Mouse (Mus musculus) cortical plate, adult 2 months (tissue): ENCODE data around the gene Pou6f1. TPM values are rescaled to one million over a fixed set of nuclear protein-coding genes. Genes with fewer than 3 reads are reported as not detected.

ENCODE experiments used
- H3K27ac ChIP-seq: fragments of 200-500 bp; 2 replicates; pipeline ENCODE4 v1.5.1; 2012; ENCODE audit warnings: low read length, control low read depth, inconsistent platforms; ENCODE audit not compliant: insufficient read depth
- H3K4me1 ChIP-seq: fragments of 200-500 bp; 2 replicates; pipeline ENCODE4 v1.6.1; 2011; ENCODE audit warnings: low read length; ENCODE audit not compliant: control insufficient read depth, insufficient read depth
- H3K4me3 ChIP-seq: fragments of 200-500 bp; 2 replicates; pipeline ENCODE4 v1.5.1; 2011; ENCODE audit warnings: mild to moderate bottlenecking, low read length, control low read depth; ENCODE audit not compliant: insufficient read depth
- CTCF ChIP-seq: fragments of 200-500 bp; IDR thresholded peaks from 2 replicates; pipeline ENCODE4 v1.5.1; 2011; ENCODE audit warnings: mild to moderate bottlenecking, control low read depth, low read length; ENCODE audit not compliant: insufficient read depth; ENCODE audit errors: extremely low read depth
- POLR2A ChIP-seq: fragments of 200-500 bp; IDR thresholded peaks from 2 replicates; pipeline ENCODE4 v1.6.1; 2011; ENCODE audit warnings: mild to moderate bottlenecking, low read length, control low read depth; ENCODE audit not compliant: insufficient read depth; ENCODE audit errors: extremely low read depth
- polyA plus RNA-seq: library from polyadenylated mRNA; depleted of rRNA; stranded (reverse); fragments of >200 nt; gene quantifications from 2 replicates; pipeline ENCODE4 v1.2.3, GENCODE M21; 2012

The Pou6f1 gene
- polyA plus RNA-seq, 1 experiment: 120 TPM

DNA sequence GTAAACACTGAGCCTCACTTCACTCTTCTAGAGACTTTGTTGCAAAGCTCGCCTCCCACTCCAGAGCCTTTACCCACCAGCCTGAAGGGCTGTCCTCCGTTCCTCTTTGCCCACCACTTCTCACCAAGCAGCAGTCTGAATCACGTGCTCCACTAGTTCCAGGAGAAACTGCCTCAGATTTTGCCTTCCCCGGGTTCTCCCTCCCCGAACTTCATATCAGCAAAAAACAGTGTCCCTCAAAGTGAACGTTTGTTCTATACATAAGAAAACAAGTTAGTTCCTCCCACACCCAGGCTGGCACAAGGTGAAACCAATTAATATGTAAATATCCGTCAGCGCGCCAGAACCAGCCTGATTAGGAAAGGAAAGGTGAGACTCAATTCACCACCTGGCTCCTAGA is 35.5 kb upstream of the Pou6f1 start:
- Histone ChIP-seq H3K4me1 (peaks cover 2% of the 10 kb centered on the region; the same call in 1 of the 2 replicates), H3K4me3 (no peak overlapping the region), H3K27ac (no peak overlapping the region)
- TF ChIP-seq CTCF: no peak
- no peak for TF ChIP-seq POLR2A

GRCm38 (mm10) chr15:100633341-100633740 is 33.6 kb upstream of the Pou6f1 start:
- no peak for TF ChIP-seq POLR2A
- TF ChIP-seq CTCF: no peak
- no peak overlapping the region for H3K27ac ChIP-seq
- no peak overlapping the region for H3K4me3 ChIP-seq
- peaks cover 2% of the 10 kb centered on the region; the same call in 1 of the 2 replicates for H3K4me1 ChIP-seq

DNA sequence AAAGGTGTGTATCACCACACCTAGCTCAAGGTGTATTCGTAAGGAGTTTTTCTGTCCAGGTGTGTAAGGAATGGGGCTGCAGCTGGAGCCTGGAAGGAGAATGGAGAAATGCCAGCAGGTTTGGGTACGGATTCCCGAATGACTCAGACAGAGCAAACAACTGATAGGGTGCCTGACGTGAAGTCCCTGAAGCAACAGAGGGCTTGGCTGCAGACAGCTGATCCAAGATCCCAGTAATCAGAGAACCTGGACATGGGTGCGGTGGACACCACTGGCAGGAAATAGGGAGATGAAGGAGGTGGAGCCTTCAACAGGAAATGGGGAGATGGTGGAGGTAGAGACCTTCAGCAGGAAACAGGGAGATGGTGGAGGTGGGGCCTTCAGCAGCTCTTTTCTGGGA is 32.5 kb upstream of the Pou6f1 start:
- TF ChIP-seq POLR2A (no peak), CTCF (no peak)

GRCm38 (mm10) chr15:100631454-100632170 is 31.8 kb upstream of the Pou6f1 start:
- no peak overlapping the region for H3K27ac ChIP-seq
- no peak for TF ChIP-seq POLR2A
- no peak for TF ChIP-seq CTCF
- H3K4me3 ChIP-seq: no peak overlapping the region
- H3K4me1 ChIP-seq: no peaks in the 10 kb centered on the region

More for the DNA sequence above, 32.5 kb upstream of the Pou6f1 start:
- Histone ChIP-seq H3K27ac (no peak overlapping the region), H3K4me3 (no peak overlapping the region), H3K4me1 (peaks cover 2% of the 10 kb centered on the region; the same call in 1 of the 2 replicates)

GRCm38 (mm10) chr15:100630126-100630525 is 30.3 kb upstream of the Pou6f1 start:
- Histone ChIP-seq H3K4me3 (no peak overlapping the region), H3K4me1 (no peaks in the 10 kb centered on the region), H3K27ac (no peak overlapping the region)
- TF ChIP-seq CTCF: no peak
- TF ChIP-seq POLR2A: no peak

DNA sequence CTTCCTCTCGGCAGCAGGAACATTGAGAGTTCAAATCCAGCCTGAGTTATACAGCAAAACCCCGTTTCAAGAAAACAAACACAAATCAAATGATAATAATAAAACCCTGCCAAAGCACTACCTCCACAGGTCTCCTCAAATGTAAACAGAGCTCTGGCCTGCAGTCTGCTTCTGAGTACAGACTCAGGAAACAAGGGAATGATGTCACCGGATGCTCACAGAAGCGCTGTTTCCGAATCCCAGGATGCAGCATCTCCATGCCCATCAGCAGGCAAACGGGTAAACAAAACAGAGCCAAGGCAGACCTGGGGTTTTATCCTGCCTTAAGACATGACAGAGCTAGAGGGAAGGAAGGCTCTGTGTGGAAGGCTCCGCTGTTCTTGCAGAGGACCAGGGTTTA is 29.0 kb upstream of the Pou6f1 start:
- TF ChIP-seq POLR2A: no peak
- no peak for TF ChIP-seq CTCF
- no peaks in the 10 kb centered on the region for H3K4me1 ChIP-seq

DNA sequence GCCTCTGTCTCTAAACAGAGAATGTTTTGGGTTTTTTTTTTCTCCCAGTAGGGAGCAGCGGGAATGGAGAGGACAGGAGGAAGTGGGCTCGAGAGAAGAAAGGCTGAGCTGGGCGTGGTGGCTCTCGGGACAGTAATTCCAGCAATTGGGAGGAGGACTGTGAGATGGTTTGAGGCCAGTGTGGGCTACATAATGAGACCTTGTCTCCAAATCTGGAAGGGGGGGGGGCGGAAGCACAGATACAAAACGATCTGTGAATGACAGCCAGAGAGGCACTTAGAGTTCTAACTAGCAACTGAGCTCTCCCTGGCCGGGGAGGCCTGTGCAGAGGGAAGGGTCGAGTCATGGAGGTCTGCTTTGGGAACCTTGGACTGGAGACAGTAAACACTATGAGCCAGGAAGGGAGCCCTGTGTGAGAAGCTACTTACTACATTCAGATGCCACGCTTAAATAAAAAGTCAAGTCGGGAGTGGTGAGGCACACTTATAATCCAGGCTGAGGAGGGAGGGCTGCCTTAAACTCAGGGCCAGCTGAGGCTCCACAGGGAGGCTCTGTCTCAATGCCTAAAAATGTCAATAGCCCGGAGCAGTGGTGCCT is 28.1 kb upstream of the Pou6f1 start:
- Histone ChIP-seq H3K4me1 (no peaks in the 10 kb centered on the region), H3K27ac (no peak overlapping the region), H3K4me3 (no peak overlapping the region)
- TF ChIP-seq CTCF (no peak), POLR2A (no peak)

More for the DNA sequence above, 29.0 kb upstream of the Pou6f1 start:
- Histone ChIP-seq H3K27ac (no peak overlapping the region), H3K4me3 (no peak overlapping the region)

DNA sequence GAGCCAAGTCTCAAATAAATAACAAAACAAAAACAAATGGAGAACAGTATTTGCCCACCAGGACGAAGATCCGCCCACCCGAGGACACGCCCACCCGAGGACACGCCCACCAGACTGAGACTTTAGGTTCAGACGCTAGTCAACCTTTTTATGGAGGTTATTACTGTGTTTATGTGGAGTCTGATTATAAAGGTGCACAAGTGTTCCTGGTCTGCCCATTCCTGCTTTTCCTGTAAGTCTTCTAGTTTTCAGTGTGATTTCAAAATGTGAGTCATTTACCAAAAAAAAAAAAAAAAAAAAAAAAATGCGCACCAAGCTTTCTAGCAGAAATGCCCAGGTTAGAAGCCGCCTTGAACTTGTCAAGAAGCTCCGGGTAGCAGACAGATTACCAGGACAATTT is 27.5 kb upstream of the Pou6f1 start:
- Histone ChIP-seq H3K27ac (no peak overlapping the region), H3K4me3 (no peak overlapping the region)
- TF ChIP-seq CTCF (no peak), POLR2A (no peak)

DNA sequence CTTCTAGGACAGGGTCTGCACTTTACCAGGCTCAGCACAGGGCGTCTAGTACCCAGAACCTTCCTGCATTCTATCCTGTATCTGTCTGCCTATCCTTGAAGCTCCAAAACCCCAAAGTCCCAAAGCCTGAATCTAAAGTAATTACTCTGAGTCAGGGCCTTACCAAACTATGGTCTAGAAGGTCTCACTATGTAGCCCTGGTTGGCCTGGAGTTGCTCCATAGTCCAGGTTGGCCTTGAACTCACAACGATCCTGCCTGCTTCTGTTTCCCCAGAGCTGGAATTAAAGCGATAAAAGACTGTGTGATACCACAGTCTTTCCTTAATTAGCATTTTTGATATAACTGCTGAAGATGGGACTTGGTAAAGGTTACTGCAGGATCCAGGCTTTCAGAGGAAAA is 24.7 kb upstream of the Pou6f1 start:
- Histone ChIP-seq H3K27ac (no peak overlapping the region), H3K4me1 (peaks cover 9% of the 10 kb centered on the region), H3K4me3 (no peak overlapping the region)
- TF ChIP-seq POLR2A: no peak
- TF ChIP-seq CTCF: no peak

More for the DNA sequence above, 27.5 kb upstream of the Pou6f1 start:
- peaks cover 2% of the 10 kb centered on the region for H3K4me1 ChIP-seq

GRCm38 (mm10) chr15:100623754-100624153 is 24.0 kb upstream of the Pou6f1 start:
- H3K27ac ChIP-seq: no peak overlapping the region

More at GRCm38 (mm10) chr15:100623754-100624153, 24.0 kb upstream of the Pou6f1 start:
- H3K4me3 ChIP-seq: no peak overlapping the region
- peaks cover 9% of the 10 kb centered on the region for H3K4me1 ChIP-seq
- TF ChIP-seq CTCF: no peak
- TF ChIP-seq POLR2A: no peak
